12 mouse cellular contexts compared by ENCODE assay signal in the genomic region with DNA sequence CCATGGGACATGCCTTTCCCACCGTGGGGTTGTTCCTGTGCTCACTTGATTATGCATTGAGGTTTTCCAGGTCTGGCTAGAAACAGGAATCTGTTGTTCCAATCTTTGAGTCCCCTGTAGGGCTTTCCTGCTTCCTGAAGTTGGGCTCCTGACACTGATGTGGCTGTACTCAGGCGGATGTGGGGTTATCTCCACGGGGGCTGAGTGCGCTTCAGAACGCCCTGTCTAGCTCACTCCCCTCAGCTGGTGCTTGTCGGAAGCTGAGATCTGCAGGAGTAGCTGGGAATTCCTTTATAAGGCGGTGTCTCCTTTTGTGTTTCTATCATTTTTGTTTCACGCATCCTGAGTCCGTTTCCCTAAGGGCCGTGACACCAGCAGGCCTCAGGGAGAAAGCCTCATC.
DNase-seq lines count a peak whose midpoint lies in the region; ATAC-seq and TF ChIP-seq lines count a peak whose summit lies in the region.
"Had no signal": no experiment of that assay in that cellular context is flagged by ENCODE, and none has a peak within 500 bp of the region (broad histone marks: within the 10 kb centered on the region; RNA-seq: fewer than 3 reads in every experiment).

No protein-coding gene starts in this region.

- H3K9ac ChIP-seq in heart, embryonic 16.5 days (ENCODE audit: low read length) = no peak overlapping the region
- no peak overlapping the region for H3K9ac ChIP-seq in liver, postnatal 0 days (replicated peaks)
- H3K9ac ChIP-seq in midbrain, embryonic 11.5 days (ENCODE audit: low read length) = no peak overlapping the region

- peaks cover 46% of the 10 kb centered on the region for H3K4me1 ChIP-seq in heart, embryonic 16.5 days (ENCODE audit: control insufficient read depth, insufficient read depth, low read length)
- H3K4me1 ChIP-seq in liver, postnatal 0 days (ENCODE audit: insufficient read depth) = peaks cover 31% of the 10 kb centered on the region
- H3K4me1 ChIP-seq in midbrain, embryonic 11.5 days (ENCODE audit: control insufficient read depth, insufficient read depth, low read length) = 0 out of 2 replicates have a peak, but pooled peaks cover 2% of the 10 kb centered on the region

- no peak for TF ChIP-seq CTCF in liver, postnatal 0 days (IDR thresholded peaks at IDR 0.05; ENCODE audit: low read depth)

- H3K36me3 ChIP-seq in heart, embryonic 16.5 days (ENCODE audit: control insufficient read depth, insufficient read depth) = no peaks in the 10 kb centered on the region
- 0 out of 2 replicates have a peak, but pooled peaks cover 2% of the 10 kb centered on the region for H3K36me3 ChIP-seq in liver, postnatal 0 days (replicated peaks; ENCODE audit: insufficient read depth, low read length)
- H3K36me3 ChIP-seq in midbrain, embryonic 11.5 days (ENCODE audit: control insufficient read depth, insufficient read depth, low read length) = no peaks in the 10 kb centered on the region

- intact Hi-C loops in heart, postnatal 25 days (cut with DNase I) = no loop called here
- intact Hi-C loops in left cerebral cortex, postnatal 25 days (cut with DNase I) = no loop called here

- no peak for DNase-seq in heart, postnatal 25 days (ENCODE audit: low spot score)
- peak; percentile 71 for DNase-seq in CD4-positive, CD25-positive, alpha-beta regulatory T cell, adult 2 months (ENCODE audit: low read depth, low spot score)
- DNase-seq in liver, postnatal 0 days = no peak
- DNase-seq in frontal cortex, postnatal 36 days (ENCODE audit: low spot score in 2 of 2) = no peak
- DNase-seq in left cerebral cortex, postnatal 25 days (ENCODE audit: low spot score in 2 of 2) = no peak
- no peak for DNase-seq in midbrain, embryonic 11.5 days (ENCODE audit: low spot score, missing footprints)
- DNase-seq: adrenal gland, adult 8-10 months; cerebellum, adult 11 months; right cerebral cortex, adult 18-20 months had no signal

- peak; percentile 63 for ATAC-seq in heart, embryonic 16.5 days (replicated peaks; ENCODE audit: extremely low read depth, insufficient read depth, low FRiP score)
- peak; percentile 20 for ATAC-seq in common myeloid progenitor, adult 5-6 weeks (replicated peaks; ENCODE audit: low read depth, poor library complexity, severe bottlenecking)
- no peak for ATAC-seq in liver, postnatal 0 days
- no peak for ATAC-seq in midbrain, embryonic 11.5 days (ENCODE audit: low FRiP score)

- 0 out of 2 replicates have a peak overlapping the region, but pooled peaks have one; percentile 1 for H3K4me2 ChIP-seq in heart, embryonic 16.5 days (ENCODE audit: low read depth, low read length)
- H3K4me2 ChIP-seq in liver, postnatal 0 days (ENCODE audit: low read depth, low read length) = peak overlapping the region; percentile 47
- no peak overlapping the region for H3K4me2 ChIP-seq in midbrain, embryonic 11.5 days

- H3K27me3 ChIP-seq in heart, embryonic 16.5 days (ENCODE audit: control insufficient read depth, insufficient read depth, low read length) = no peaks in the 10 kb centered on the region
- H3K27me3 ChIP-seq in liver, postnatal 0 days (ENCODE audit: insufficient read depth, low read length) = no peaks in the 10 kb centered on the region
- no peaks in the 10 kb centered on the region for H3K27me3 ChIP-seq in midbrain, embryonic 11.5 days (ENCODE audit: control insufficient read depth, insufficient read depth, low read length)

- no peak overlapping the region for H3K4me3 ChIP-seq in heart, embryonic 16.5 days (ENCODE audit: low read length)
- H3K4me3 ChIP-seq in liver, postnatal 0 days (ENCODE audit: low read depth, low read length) = no peak overlapping the region
- no peak overlapping the region for H3K4me3 ChIP-seq in midbrain, embryonic 11.5 days (ENCODE audit: low read depth, low read length)

- no peaks in the 10 kb centered on the region for H3K9me3 ChIP-seq in heart, embryonic 16.5 days (replicated peaks; ENCODE audit: control insufficient read depth, low read length)
- no peaks in the 10 kb centered on the region for H3K9me3 ChIP-seq in liver, postnatal 0 days (ENCODE audit: low read length)
- H3K9me3 ChIP-seq in midbrain, embryonic 11.5 days (ENCODE audit: control insufficient read depth, low read length) = no peaks in the 10 kb centered on the region

- TF ChIP-seq EP300 in liver, postnatal 0 days (IDR thresholded peaks at IDR 0.05; ENCODE audit: low read depth) = no peak

- H3K27ac ChIP-seq in heart, embryonic 16.5 days (ENCODE audit: low read length) = peak overlapping the region; percentile 55
- H3K27ac ChIP-seq in liver, postnatal 0 days (ENCODE audit: low read depth) = peak overlapping the region; percentile 44
- no peak overlapping the region for H3K27ac ChIP-seq in midbrain, embryonic 11.5 days (ENCODE audit: low read depth, low read length)
- H3K27ac ChIP-seq: macrophage had no signal

- WGBS in heart, embryonic 16.5 days = 44% methylated on average over 10 of the region's 10 CpGs
- WGBS in liver, postnatal 0 days (ENCODE audit: insufficient replicate concordance) = 40% methylated on average over 10 of the region's 10 CpGs
- 59% methylated on average over 10 of the region's 10 CpGs for WGBS in midbrain, embryonic 11.5 days

Comparison
In these comparisons a context has a peak if more than half of its experiments do, and no peak if none do; other contexts are left out.
1. ATAC-seq: peak in heart, embryonic 16.5 days (single experiment) and common myeloid progenitor, adult 5-6 weeks (single experiment); none in liver, postnatal 0 days (single experiment) and midbrain, embryonic 11.5 days (single experiment).